Mouse (Mus musculus) gastrocnemius, adult 8-10 months (tissue): ENCODE measurements at regions not wholly inside any gene's neighbourhood (a gene's known extent, or its start where the extent isn't known, plus 50 kb on each side); places are given as distances from the start of the nearest gene placed in this dataset.
"Not testable (repeated sequence)": the region's sequence is repeated elsewhere in the genome, so short reads cannot be mapped to it uniquely, and the experiment has no call there.

Experiments used
- DNase-seq, 2 experiments: peaks; one replicate each; pipeline ENCODE4 v3.0.0; 2022; ENCODE audit warnings: low spot score in 2 of 2

- DNase-seq = no peak
These were observed 59.8 kb upstream of the Tnfrsf21 start for GRCm38 (mm10) chr17:42956588-42956987.

DNA sequence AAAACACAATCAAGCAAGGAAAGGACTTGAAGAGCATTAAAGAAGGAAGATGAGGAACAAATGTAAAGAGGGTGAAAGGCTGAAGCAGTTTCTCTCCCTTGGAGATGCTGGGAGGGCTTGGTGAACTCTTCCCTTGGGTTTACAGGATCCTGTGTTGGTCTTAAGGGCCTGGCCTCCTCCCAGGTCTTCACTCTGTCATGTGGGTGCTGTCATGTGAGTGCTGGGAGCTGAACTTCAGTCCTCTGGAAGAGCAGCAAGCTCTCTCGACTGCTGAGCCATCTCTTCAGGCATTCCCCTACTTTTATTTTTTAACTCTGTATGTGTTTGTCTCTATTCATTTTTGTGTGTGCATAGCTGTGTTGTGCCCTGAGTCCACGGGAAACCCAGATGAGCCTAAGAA, 61.6 kb upstream of the Tnfrsf21 start:
- no peak for DNase-seq

GRCm38 (mm10) chr17:42944453-42944852, 68.0 kb upstream of the Cd2ap start:
- no peak for DNase-seq

GRCm38 (mm10) chr17:42943272-42943696, 66.8 kb upstream of the Cd2ap start:
- peak; percentile 12 to 37 for DNase-seq

GRCm38 (mm10) chr17:42939476-42939875, 63.0 kb upstream of the Cd2ap start:
- DNase-seq = no peak

- DNase-seq = no peak
These were observed 62.1 kb upstream of the Cd2ap start for GRCm38 (mm10) chr17:42938579-42938978.

- not testable (repeated sequence) for DNase-seq
These were observed 61.0 kb upstream of the Cd2ap start for GRCm38 (mm10) chr17:42937480-42937879.

DNA sequence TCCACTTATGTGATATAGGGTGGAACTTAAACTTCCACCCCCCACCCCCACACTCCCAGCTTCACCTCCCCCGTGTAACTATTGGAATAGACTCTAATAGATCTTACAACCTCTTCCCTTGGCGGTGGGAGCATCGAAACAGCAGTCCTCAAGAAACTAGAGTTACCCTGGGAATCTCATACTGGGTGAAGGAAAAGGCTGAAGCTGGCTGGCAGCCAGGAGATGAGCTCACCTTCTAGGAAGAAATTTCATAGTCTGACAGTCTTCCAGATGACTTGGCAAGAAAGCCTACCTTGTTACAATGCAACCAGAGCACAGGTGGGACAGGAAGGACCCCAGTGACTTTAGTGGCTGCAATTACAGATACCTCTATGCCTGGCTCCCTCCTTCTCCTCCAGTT, 57.6 kb upstream of the Cd2ap start:
- DNase-seq = peak; percentile 9 to 32

- DNase-seq = no peak
These were observed 57.0 kb upstream of the Cd2ap start for GRCm38 (mm10) chr17:42933335-42934004.

DNA sequence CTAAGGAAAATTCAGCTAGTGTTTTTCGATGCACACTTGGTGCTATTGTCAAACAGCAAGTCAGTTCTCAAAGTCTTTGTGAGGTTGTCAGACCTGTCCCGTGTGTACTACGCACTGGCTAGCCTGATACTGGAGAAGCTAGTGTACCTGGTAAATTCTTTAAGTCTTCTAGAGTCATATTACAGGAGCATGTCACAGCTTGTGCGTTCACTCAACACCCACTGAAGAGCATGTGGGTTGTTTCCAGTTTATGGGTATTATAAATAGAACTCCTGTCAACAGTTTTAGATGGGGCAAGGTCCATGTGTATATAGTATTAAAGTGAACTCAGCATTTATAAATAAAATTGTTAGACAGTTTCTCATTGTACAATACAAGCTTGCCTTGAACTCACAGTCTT, 50.9 kb upstream of the Cd2ap start:
- DNase-seq = no peak
